Mouse (Mus musculus): ENCODE measurements at regions not wholly inside any gene's neighbourhood (a gene's known extent, or its start where the extent isn't known, plus 50 kb on each side); places are given as distances from the start of the nearest gene placed in this dataset.
"Not testable (repeated sequence)": the region's sequence is repeated elsewhere in the genome, so short reads cannot be mapped to it uniquely, and the experiment has no call there.

DNA sequence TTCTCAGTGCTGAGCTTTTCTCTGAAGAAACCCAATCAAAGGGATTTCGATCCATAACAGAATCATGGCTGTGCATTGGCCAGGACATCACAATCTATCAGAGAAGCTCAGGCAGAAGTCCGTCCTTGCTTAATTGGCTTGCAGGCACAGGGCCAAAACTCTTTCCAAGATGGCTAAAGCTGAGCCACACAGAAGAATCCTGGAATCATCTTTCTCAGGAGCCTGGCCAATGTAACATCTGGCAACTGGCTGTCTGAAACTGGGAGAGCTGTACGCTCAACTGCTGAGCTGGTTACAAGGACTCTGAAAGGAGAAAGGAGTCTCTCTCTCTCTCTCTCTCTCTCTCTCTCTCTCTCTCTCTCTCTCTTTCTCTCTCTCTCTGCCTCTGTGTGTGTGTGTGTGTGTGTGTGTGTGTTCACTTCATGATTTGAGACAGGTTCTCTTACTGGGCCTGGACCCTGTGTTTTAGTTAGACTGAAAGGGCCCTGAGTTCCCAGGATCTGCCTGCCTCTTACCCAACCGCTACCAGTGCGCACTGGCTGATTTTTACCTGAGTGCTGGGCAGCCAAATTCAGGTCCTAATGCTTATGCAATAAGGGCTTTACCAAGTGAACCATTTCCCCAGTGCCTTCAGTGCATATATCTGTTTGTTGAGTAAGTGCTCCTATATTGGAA is 333.3 kb upstream of the Cwc22 start:
- no peak for DNase-seq (ENCODE audit: low spot score)

DNA sequence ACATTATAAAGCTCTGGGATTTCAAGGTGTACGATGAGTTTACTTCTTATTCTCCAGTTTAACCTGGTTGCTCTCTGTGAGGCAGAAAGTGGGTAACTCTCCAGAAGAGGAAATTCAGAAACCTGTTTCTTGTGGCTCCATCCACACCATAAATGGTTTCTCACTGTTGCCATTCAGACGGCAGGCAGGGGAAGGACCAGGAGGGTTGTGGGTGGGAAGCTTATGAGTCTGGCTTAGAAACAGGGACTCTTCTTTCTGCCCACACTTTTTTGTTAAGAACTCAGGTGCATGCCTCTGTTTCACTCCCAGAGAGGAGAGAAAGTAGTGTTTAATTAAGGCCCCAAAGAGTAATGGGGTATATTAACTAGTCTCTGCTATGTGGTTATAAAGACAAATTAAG is 332.5 kb upstream of the Cwc22 start:
- no peak for DNase-seq (ENCODE audit: low spot score)

GRCm38 (mm10) chr2:78277699-78278098 is 331.5 kb upstream of the Cwc22 start:
- DNase-seq (ENCODE audit: low spot score) = no peak

- DNase-seq (ENCODE audit: low spot score) = no peak
Measured at GRCm38 (mm10) chr2:78274122-78274521, 327.9 kb upstream of the Cwc22 start.

- no peak for DNase-seq (ENCODE audit: low spot score)
Measured at GRCm38 (mm10) chr2:78268705-78269104, 322.5 kb upstream of the Cwc22 start.

- no peak for DNase-seq (ENCODE audit: low spot score)
Measured at GRCm38 (mm10) chr2:78267527-78268375, 321.6 kb upstream of the Cwc22 start.

DNA sequence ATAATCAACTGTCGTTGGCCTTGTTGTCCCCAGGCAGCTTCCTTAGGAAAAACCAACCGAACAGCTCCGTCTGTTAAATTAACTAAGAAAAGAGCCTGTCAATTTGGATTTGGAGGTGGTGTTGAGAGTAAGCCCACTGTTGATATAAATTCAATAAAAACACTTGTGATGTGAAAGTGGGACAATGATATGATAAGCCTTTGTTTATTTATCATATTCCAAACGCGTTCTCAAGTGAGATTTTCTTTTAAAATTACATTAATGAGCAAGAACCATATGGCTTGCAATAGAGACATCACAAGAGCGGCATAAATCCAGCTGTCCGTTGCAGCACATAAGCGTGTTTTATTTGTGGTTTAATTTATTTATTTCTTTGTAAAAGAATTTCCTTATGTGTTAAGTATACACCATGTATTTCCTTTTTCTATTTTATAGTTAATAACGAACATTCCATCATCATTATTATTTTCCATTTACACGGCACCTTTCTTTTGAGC is 307.5 kb upstream of the Cwc22 start:
- DNase-seq (ENCODE audit: low spot score) = no peak

DNA sequence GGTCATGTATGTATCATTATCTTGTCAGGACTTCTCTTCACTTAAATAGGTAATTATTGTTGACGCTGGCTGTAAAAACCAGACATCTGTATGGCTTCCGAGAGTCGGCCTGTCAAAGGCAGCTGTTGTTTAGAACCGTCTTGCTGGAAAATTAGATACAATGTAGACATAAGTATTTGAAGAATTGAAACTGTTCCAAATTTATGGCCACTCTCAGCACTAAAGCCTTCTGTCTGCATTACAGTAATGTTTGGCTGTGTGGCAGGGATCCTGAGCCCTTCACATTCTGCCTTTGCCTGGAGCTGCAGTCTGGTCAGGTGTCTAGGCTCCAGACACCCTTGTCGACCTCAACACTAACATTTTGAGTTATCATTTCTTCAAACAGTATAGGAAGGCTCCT is 300.2 kb upstream of the Cwc22 start:
- no peak for DNase-seq (ENCODE audit: low spot score)

DNA sequence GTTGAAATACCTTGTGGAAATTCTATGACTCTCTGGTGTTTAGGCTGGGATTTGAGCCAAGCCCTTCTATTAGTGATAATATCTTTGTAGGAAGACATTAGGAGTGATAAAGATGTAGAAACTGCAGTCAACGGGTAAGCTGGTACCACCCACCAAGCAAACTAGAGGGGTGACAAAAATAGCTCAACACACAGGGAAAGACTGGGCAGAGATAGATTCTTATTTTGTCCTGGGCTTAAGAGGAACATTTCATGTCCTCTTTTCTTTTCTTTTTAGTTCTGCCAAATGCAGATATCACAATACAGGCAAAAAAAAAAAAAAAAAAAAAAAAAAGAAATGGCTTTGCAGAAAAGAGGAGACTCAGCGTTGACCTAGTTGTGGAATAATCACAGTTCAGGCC is 294.1 kb upstream of the Cwc22 start:
- DNase-seq (ENCODE audit: low spot score) = no peak

DNA sequence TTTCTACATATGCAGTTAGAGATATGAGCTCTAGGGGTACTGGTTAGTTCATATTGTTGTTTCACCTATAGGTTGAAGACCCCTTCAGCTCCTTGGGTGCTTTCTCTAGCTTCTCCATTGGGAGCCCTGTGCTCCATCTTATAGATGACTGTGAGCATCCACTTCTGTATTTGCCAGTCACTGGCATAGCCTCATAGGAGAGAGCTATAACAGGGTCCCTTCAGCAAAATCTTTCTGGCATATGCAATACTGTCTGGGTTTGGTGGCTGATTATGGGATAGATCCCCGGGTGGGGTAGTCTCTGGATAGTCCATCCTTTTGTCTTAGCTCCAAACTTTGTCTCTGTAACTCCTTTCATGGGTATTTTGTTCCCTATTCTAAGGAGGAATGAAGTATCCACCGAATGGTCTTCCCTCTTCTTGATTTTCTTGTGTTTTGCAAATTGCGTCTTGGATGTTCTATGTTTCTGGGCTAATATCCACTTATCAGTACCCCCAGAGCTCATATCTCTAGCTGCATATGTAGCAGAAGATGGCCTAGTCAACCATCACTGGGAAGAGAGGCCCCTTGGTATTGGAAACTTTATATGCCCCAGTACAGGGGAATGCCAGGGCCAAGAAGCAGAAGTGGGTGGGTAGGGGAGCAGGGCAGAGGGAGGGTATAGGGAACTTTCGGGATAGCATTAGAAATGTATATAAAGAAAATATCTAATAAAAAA is 279.4 kb upstream of the Cwc22 start:
- not testable (repeated sequence) for DNase-seq (ENCODE audit: low spot score)

DNA sequence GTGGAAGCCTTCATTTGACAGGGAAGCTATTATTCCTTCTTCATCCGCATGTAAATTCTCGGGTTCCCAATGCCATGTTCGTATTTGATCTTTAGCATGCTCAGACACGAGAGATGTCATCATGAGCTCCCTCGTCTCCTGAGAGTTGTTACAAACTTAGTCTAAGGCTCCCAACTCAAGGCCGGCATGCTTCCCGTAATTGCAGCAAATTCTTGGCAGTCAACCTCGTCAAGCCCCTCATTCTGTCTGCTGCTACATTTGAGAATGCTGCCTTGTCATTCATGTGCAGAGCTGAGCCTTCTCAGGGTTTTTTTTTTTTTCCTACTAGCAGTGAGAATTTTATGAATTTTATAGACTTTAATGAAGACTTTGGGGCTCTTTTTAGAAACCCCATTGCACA is 268.3 kb upstream of the Cwc22 start:
- DNase-seq (ENCODE audit: low spot score) = no peak

DNA sequence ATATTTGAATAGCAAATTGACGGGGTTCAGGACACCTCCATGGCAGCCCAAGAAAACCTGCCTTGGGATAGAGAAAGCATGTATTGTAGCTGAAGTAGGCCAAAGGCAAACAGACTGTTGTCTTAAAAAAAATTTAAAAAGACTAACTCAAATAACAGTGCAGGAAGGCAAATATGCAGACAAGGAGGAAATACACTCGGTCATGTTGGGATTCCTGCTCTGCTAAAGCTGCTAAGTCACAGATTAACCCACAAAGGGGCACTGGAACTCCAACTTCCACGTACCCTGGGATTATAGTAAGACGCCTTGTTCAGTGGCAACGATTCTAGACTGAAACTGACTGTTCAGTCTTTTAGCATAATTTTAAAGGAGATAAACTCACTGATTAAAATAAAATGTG is 258.9 kb upstream of the Cwc22 start:
- DNase-seq (ENCODE audit: low spot score) = no peak

DNA sequence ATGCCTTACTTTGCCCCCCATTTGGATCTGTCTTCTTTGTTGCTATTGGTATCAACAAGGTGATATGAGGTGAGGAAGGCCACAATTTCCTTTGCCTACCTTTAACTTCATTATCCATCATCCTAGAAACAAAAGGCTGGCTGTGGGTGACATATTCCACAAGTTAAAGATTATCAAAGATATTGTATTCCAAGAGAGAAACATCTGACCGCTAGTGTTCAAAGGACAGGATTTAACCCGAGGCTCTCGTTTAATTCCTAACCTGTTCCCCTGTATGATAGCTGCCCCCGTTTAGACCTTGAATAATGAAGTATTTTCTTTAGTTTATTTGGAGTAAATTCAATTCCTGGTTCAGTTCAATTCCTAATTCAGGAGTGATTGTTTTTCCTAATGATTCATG is 249.8 kb upstream of the Cwc22 start:
- no peak for DNase-seq (ENCODE audit: low spot score)

- peak; percentile 34 for DNase-seq (ENCODE audit: low spot score)
Measured at GRCm38 (mm10) chr2:78189620-78190019, 243.4 kb upstream of the Cwc22 start.

- DNase-seq (ENCODE audit: low spot score) = no peak
Measured at GRCm38 (mm10) chr2:78184950-78185349, 238.8 kb upstream of the Cwc22 start.

- DNase-seq (ENCODE audit: low spot score) = no peak
Measured at GRCm38 (mm10) chr2:78173784-78174183, 227.6 kb upstream of the Cwc22 start.

DNA sequence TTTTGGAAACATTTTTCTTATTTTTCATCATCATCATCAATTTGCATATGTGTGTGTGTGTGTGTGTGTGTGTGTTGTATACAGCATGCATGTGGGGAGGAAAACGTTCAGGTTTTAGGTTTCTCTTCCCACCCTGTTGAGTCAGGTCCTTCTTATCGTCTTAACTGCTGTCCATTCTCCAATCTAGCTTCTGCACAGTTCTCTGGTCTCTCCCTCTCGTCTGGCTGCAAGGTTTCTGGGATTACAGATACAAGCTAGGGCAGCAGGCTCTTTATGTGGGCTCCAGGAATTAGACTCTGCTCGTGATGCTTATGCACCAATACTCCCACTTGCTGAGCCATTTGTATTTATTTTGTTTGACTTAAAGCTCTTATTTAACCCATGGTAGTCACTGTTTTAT is 226.6 kb upstream of the Cwc22 start:
- no peak for DNase-seq (ENCODE audit: low spot score)

DNA sequence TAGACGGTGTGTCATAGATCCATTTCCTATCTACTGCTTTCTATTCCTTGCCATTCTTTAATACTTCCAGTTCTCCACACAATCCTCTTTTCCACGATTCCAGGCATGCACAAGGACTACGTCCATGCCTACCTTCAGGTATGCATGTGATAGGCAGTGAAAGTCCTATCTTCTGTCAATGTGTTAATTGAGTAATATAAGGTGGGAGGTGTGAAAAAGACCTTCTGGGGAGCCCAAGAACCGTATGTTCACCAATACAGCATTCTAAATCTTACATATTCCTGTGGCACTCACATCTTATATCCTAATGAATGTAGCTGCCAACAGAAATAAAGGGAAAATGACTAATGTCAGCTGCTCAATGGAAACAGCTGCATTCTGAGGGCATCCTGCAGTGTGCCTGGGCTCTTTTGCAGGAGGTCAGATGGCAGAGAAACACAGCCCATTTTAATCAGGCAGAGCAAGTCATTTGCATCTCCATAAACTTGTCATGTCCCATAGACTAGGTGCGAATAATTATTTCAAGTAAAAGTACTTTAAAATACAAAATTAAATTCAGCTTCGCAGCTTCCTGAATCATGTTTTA is 224.1 kb upstream of the Cwc22 start:
- no peak for DNase-seq (ENCODE audit: low spot score)

DNA sequence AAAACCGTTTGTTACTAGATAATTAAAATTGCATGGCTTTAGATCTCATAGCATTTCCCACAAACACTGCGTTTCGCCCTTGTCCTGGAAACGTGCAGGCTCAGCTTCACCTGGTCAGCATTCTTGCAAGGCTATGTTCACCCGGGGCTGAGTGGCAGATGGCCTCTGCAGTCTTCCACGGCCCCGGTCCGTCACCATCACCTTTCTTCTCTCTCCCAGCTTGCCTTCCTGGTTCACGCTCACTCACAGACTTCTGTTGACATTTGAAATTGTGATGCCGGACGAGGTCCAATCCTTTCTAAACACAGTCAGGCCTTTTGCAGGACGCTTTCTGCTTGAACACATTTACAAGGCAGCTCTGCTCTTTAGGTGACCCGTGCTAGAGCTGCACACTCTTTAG is 219.3 kb upstream of the Cwc22 start:
- DNase-seq (ENCODE audit: low spot score) = no peak

DNA sequence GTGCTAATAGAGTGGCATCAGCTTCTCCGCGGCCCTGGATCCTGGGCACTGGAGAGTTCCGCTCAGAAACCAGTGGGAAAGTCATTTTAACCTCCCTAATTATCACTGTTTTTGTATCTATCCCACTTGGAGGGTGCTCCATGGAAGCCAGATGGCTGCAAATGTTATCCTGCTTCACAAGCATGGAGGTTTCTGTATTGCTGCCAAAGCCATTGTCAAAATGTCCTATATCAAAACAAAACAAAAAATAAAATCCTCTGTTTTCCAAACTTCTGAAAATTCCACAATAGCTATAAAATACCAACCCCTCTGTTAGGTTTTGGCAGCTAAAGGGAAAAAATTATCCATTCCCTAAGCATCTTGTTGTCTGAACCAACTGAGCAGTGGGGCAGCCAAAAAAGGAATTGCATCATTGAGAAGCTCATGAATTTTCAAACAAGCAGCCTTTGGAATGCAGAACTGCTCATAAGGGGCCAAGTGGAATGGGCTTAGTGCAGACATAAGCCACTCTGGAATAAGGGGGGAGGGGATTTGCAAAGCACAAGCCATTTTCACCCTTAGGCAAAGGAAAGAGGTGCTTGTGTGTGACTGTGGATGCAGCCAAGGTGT is 213.8 kb upstream of the Cwc22 start:
- DNase-seq (ENCODE audit: low spot score) = peak; percentile 33

DNA sequence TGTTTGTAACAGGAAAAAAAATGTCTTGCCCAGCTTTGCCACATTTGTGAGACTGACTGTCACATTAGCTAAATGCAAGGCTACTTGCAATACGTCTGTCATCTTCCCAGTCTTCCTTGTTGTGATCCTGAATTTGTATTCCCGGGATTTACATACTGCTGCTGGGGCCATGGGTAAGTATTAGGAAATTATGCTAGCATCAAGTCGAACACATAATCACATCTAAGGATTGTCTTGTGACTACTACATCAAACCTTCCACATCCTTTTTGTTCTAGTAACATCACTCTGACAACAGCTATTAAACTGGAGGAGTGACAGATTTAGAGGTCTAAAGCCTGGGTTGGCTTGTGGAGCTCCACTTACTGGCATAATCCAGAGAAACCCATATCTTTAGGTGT is 164.2 kb upstream of the Cwc22 start:
- DNase-seq (ENCODE audit: low spot score) = no peak

DNA sequence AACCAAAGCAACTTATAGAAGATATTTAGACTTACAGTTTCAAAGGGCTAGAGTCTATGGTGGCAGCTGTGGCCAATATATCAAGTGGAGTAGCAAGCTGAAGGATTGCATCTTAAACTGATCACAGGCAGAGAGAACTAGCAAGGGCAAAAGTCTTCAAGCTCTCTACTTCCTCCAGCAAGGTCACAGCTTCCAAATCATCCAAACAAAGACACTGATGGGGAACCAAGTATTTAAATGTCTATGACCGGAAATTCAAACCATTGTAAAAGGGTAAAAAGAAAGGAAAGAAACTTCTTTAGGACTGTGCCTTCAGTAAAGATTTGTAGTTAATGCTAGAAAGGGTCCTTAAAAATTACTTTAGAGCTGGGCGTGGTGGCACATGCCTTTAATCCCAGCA is 149.4 kb upstream of the Cwc22 start:
- no peak for DNase-seq (ENCODE audit: low spot score)
